Mouse (Mus musculus) heart, embryonic 12.5 days (tissue): ENCODE data around the gene Klhl11. TPM values are rescaled to one million over a fixed set of nuclear protein-coding genes. Genes with fewer than 3 reads are reported as not detected.
A peak's percentile ranks its signal among the peaks of the same experiment; 100 is the strongest.

Experiments
- ATAC-seq: fragments of 200-750 bp; cut with Nextera tagmentation; 2 replicates; pipeline ENCODE4 v1.8.0; 2017; ENCODE audit warnings: moderate TSS enrichment, moderate library complexity; ENCODE audit not compliant: insufficient number of reproducible peaks, low FRiP score
- H3K27ac ChIP-seq: fragments of 300-500 bp; sonication (generic); 2 replicates; pipeline ENCODE4 v1.5.1; 2016; ENCODE audit warnings: mild to moderate bottlenecking, moderate library complexity; ENCODE audit not compliant: poor library complexity, severe bottlenecking
- H3K27me3 ChIP-seq: fragments of 300-500 bp; sonication (generic); replicated peaks from 2 replicates; pipeline ENCODE4 v1.6.1; 2016; ENCODE audit warnings: mild to moderate bottlenecking, moderate library complexity
- H3K36me3 ChIP-seq: fragments of 300-500 bp; sonication (generic); 2 replicates; pipeline ENCODE4 v1.6.1; 2016; ENCODE audit warnings: mild to moderate bottlenecking, moderate library complexity
- H3K4me1 ChIP-seq: fragments of 300-500 bp; sonication (generic); replicated peaks from 2 replicates; pipeline ENCODE4 v1.6.1; 2016; ENCODE audit warnings: mild to moderate bottlenecking
- H3K4me2 ChIP-seq: fragments of 300-500 bp; sonication (generic); 2 replicates; pipeline ENCODE4 v1.6.1; 2016; ENCODE audit warnings: mild to moderate bottlenecking, moderate library complexity
- H3K4me3 ChIP-seq: fragments of 300-500 bp; sonication (generic); 2 replicates; pipeline ENCODE4 v1.5.1; 2016; ENCODE audit warnings: mild to moderate bottlenecking
- H3K9ac ChIP-seq: fragments of 300-500 bp; sonication (generic); 2 replicates; pipeline ENCODE4 v1.6.1; 2016; ENCODE audit warnings: mild to moderate bottlenecking, moderate library complexity
- H3K9me3 ChIP-seq: fragments of 300-500 bp; sonication (generic); replicated peaks from 2 replicates; pipeline ENCODE4 v1.6.1; 2016; ENCODE audit warnings: mild to moderate bottlenecking, moderate library complexity
- WGBS: fragments of 180-500 bp; shearing (Covaris S2); methylation state at CpG from one replicate; pipeline ENCODE4 v1.1.7; 2016; 5-methylcytosine and 5-hydroxymethylcytosine counted together
- polyA plus RNA-seq: library from polyadenylated mRNA; unstranded; fragments of >200 nt; fragmentation: Nextera tagmentation; extraction: Ambion mirVana; gene quantifications from 2 replicates; pipeline ENCODE4 v1.2.1, GENCODE M21; 2016

Klhl11 gene
- polyA plus RNA-seq, 1 experiment from 2014 or later: 9.8 TPM

GRCm38 (mm10) chr11:100471352-100472196 lies 967 bp downstream of the Klhl11 start:
- ATAC-seq: no peak; the same call in 1 of the 2 replicates
- Histone ChIP-seq H3K4me2 (peak overlapping the region; percentile 99), H3K4me1 (peaks cover 19% of the 10 kb centered on the region), H3K36me3 (peaks cover 19% of the 10 kb centered on the region), H3K9me3 (no peaks in the 10 kb centered on the region), H3K27ac (no peak overlapping the region), H3K4me3 (peak overlapping the region; percentile 83), H3K9ac (peak overlapping the region; percentile 96), H3K27me3 (no peaks in the 10 kb centered on the region)
- WGBS: 4% methylated on average over 30 of the region's 30 CpGs

GRCm38 (mm10) chr11:100465833-100466232 lies 6.7 kb downstream of the Klhl11 start:
- Histone ChIP-seq H3K27ac (no peak overlapping the region), H3K4me2 (no peak overlapping the region), H3K27me3 (no peaks in the 10 kb centered on the region), H3K9ac (no peak overlapping the region), H3K9me3 (no peaks in the 10 kb centered on the region), H3K4me3 (no peak overlapping the region), H3K36me3 (peaks cover 36% of the 10 kb centered on the region), H3K4me1 (peaks cover 18% of the 10 kb centered on the region)
- WGBS: 49% methylated on average over 1 of the region's 1 CpGs
- no peak for ATAC-seq

GRCm38 (mm10) chr11:100465229-100465792 lies 7.2 kb downstream of the Klhl11 start:
- H3K4me2 ChIP-seq: no peak overlapping the region
- peaks cover 13% of the 10 kb centered on the region for H3K4me1 ChIP-seq
- peaks cover 38% of the 10 kb centered on the region for H3K36me3 ChIP-seq
- H3K4me3 ChIP-seq: no peak overlapping the region
- H3K9ac ChIP-seq: no peak overlapping the region
- no peak overlapping the region for H3K27ac ChIP-seq
- H3K9me3 ChIP-seq: no peaks in the 10 kb centered on the region
- WGBS: 78% methylated on average over 1 of the region's 1 CpGs
- no peaks in the 10 kb centered on the region for H3K27me3 ChIP-seq
- ATAC-seq: no peak

- Histone ChIP-seq H3K9ac (no peak overlapping the region), H3K36me3 (peaks cover 41% of the 10 kb centered on the region), H3K4me2 (no peak overlapping the region), H3K27ac (no peak overlapping the region), H3K9me3 (no peaks in the 10 kb centered on the region), H3K4me1 (peaks cover 5% of the 10 kb centered on the region), H3K4me3 (no peak overlapping the region), H3K27me3 (no peaks in the 10 kb centered on the region)
- no peak for ATAC-seq
- WGBS: 88% methylated on average over 10 of the region's 10 CpGs
These were observed 9.8 kb downstream of the Klhl11 start for GRCm38 (mm10) chr11:100462699-100463098.

GRCm38 (mm10) chr11:100457711-100458110 lies 14.8 kb downstream of the Klhl11 start:
- peaks cover 38% of the 10 kb centered on the region for H3K36me3 ChIP-seq

GRCm38 (mm10) chr11:100457247-100457646 lies 15.3 kb downstream of the Klhl11 start:
- 71% methylated on average over 4 of the region's 4 CpGs for WGBS
- no peak overlapping the region for H3K27ac ChIP-seq
- H3K4me3 ChIP-seq: no peak overlapping the region
- H3K36me3 ChIP-seq: peaks cover 34% of the 10 kb centered on the region
- ATAC-seq: no peak
- H3K4me2 ChIP-seq: no peak overlapping the region
- no peaks in the 10 kb centered on the region for H3K27me3 ChIP-seq
- no peaks in the 10 kb centered on the region for H3K9me3 ChIP-seq
- no peaks in the 10 kb centered on the region for H3K4me1 ChIP-seq
- no peak overlapping the region for H3K9ac ChIP-seq

More at GRCm38 (mm10) chr11:100457711-100458110, 14.8 kb downstream of the Klhl11 start:
- H3K9me3 ChIP-seq: no peaks in the 10 kb centered on the region
- 89% methylated on average over 5 of the region's 5 CpGs for WGBS
- no peak overlapping the region for H3K4me3 ChIP-seq
- H3K4me2 ChIP-seq: no peak overlapping the region
- no peak overlapping the region for H3K9ac ChIP-seq
- H3K27me3 ChIP-seq: no peaks in the 10 kb centered on the region
- ATAC-seq: no peak
- H3K27ac ChIP-seq: no peak overlapping the region
- no peaks in the 10 kb centered on the region for H3K4me1 ChIP-seq

GRCm38 (mm10) chr11:100442625-100443024 lies 29.9 kb downstream of the Klhl11 start:
- Histone ChIP-seq H3K27ac (no peak overlapping the region), H3K9me3 (no peaks in the 10 kb centered on the region), H3K4me3 (no peak overlapping the region), H3K36me3 (peaks cover 16% of the 10 kb centered on the region), H3K27me3 (no peaks in the 10 kb centered on the region), H3K4me1 (peaks cover 13% of the 10 kb centered on the region), H3K4me2 (no peak overlapping the region), H3K9ac (no peak overlapping the region)
- 86% methylated on average over 6 of the region's 6 CpGs for WGBS
- no peak for ATAC-seq

- Histone ChIP-seq H3K27me3 (no peaks in the 10 kb centered on the region), H3K36me3 (peaks cover 24% of the 10 kb centered on the region), H3K9ac (peak within 1 kb of the TSS; percentile 93), H3K27ac (peak within 1 kb of the TSS; percentile 20; the same call in 1 of the 2 replicates), H3K4me3 (peak within 1 kb of the TSS; percentile 73), H3K4me1 (peaks cover 13% of the 10 kb centered on the region), H3K4me2 (peak within 1 kb of the TSS; percentile 80), H3K9me3 (no peaks in the 10 kb centered on the region)
- no peak for ATAC-seq
- 83% methylated on average over 8 of the region's 8 CpGs for WGBS
These were observed 30.7 kb downstream of the Klhl11 start, which contains the start of the genes Nt5c3b and Klhl10 for GRCm38 (mm10) chr11:100441797-100442196. Gene Nt5c3b (minus strand): TSS chr11:100441808. Gene Klhl10 (plus strand): TSS chr11:100441917.

GRCm38 (mm10) chr11:100440691-100441522 lies 31.6 kb downstream of the Klhl11 start:
- 2% methylated on average over 52 of the region's 52 CpGs for WGBS

GRCm38 (mm10) chr11:100437901-100438300 lies 34.6 kb downstream of the Klhl11 start:
- no peak for ATAC-seq
- WGBS: 83% methylated on average over 1 of the region's 1 CpGs
- Histone ChIP-seq H3K27me3 (no peaks in the 10 kb centered on the region), H3K4me2 (no peak overlapping the region), H3K4me3 (no peak overlapping the region), H3K27ac (no peak overlapping the region), H3K9ac (no peak overlapping the region), H3K9me3 (no peaks in the 10 kb centered on the region), H3K36me3 (peaks cover 60% of the 10 kb centered on the region), H3K4me1 (peaks cover 13% of the 10 kb centered on the region)

More at GRCm38 (mm10) chr11:100440691-100441522, 31.6 kb downstream of the Klhl11 start:
- peak overlapping the region; percentile 73 for H3K4me3 ChIP-seq
- H3K9me3 ChIP-seq: no peaks in the 10 kb centered on the region
- no peaks in the 10 kb centered on the region for H3K27me3 ChIP-seq
- H3K9ac ChIP-seq: peak overlapping the region; percentile 93
- H3K4me1 ChIP-seq: peaks cover 13% of the 10 kb centered on the region
- H3K27ac ChIP-seq: peak overlapping the region; percentile 20; the same call in 1 of the 2 replicates
- peak; percentile 94 for ATAC-seq
- H3K4me2 ChIP-seq: peak overlapping the region; percentile 80
- peaks cover 33% of the 10 kb centered on the region for H3K36me3 ChIP-seq
